15 mouse cellular contexts compared by ENCODE assay signal in the genomic region with DNA sequence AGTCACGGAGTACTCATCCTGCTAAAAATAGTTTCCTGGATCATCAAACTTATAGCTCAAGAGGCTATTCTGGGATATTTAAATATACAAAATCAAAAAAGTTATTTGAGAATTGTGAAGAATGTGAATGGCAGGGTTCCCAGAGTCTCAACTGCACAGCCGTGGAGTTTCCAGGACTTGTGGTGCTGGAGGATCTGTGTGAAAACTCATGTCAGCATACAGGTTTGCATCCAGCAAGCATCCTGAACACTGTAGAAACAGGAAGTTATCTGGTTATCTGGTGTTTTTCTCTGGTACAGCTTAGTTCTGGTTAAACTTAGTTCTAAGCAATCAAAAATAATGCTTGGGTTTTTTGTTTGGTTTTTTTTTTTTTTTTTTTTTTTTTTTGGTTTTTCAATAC. TPM values are rescaled to one million over a fixed set of nuclear protein-coding genes. Genes with fewer than 3 reads are reported as not detected.
DNase-seq lines count a peak whose midpoint lies in the region; ATAC-seq and TF ChIP-seq lines count a peak whose summit lies in the region.
"Had no signal": no experiment of that assay in that cellular context is flagged by ENCODE, and none has a peak within 500 bp of the region (broad histone marks: within the 10 kb centered on the region; RNA-seq: fewer than 3 reads in every experiment).

No protein-coding gene starts in this region.

- no peak overlapping the region for H3K4me2 ChIP-seq in kidney, embryonic 15.5 days

- TF ChIP-seq RAD21 in MEL (IDR thresholded peaks at IDR 0.05; ENCODE audit: low read depth, low read length) = no peak

- H3K4me3 ChIP-seq in kidney, embryonic 15.5 days (replicated peaks) = no peak overlapping the region
- H3K4me3 ChIP-seq in MEL (ENCODE audit: control insufficient read depth in 1 of 2, insufficient read depth in 1 of 2, low read depth in 2 of 2, low read length in 2 of 2) = no peak overlapping the region
- H3K4me3 ChIP-seq: left cerebral cortex, adult 2 months; megakaryocyte, embryonic 14.5 days had no signal

- WGBS in kidney, embryonic 15.5 days = 69% methylated on average over 2 of the region's 2 CpGs

- peaks cover 23% of the 10 kb centered on the region for H3K4me1 ChIP-seq in kidney, embryonic 15.5 days
- peaks cover 6 to 28% of the 10 kb centered on the region in 2 experiments for H3K4me1 ChIP-seq in MEL (ENCODE audit: control insufficient read depth in 1 of 2, insufficient read depth in 2 of 2, low read length in 2 of 2)

- H3K27ac ChIP-seq in kidney, embryonic 15.5 days = peak overlapping the region; percentile 90; the same call in 1 of the 2 replicates
- H3K27ac ChIP-seq in MEL (ENCODE audit: control insufficient read depth, low read depth, low read length) = no peak overlapping the region
- H3K27ac ChIP-seq: left cerebral cortex, adult 2 months had no signal

- H3K79me2 ChIP-seq in MEL (ENCODE audit: control insufficient read depth, insufficient read depth, low read length, poor library complexity) = no peaks in the 10 kb centered on the region

- H3K27me3 ChIP-seq in kidney, embryonic 15.5 days = no peaks in the 10 kb centered on the region
- H3K27me3 ChIP-seq in MEL (ENCODE audit: control insufficient read depth in 1 of 2, insufficient read depth in 2 of 2, low read length in 2 of 2) = no peaks in the 10 kb centered on the region
- H3K27me3 ChIP-seq: megakaryocyte, embryonic 14.5 days had no signal

- TF ChIP-seq POLR2A in MEL (IDR thresholded peaks at IDR 0.05; ENCODE audit: control insufficient read depth in 1 of 2, insufficient read depth in 1 of 2, low read depth in 1 of 2, low read length in 2 of 2, poor library complexity in 1 of 2) = no peak

- H3K36me3 ChIP-seq in kidney, embryonic 15.5 days = no peaks in the 10 kb centered on the region
- H3K36me3 ChIP-seq in MEL (ENCODE audit: control insufficient read depth in 1 of 2, insufficient read depth in 2 of 2, low read length in 2 of 2) = peaks cover 0 to 34% of the 10 kb centered on the region in 2 experiments; a peak in 2 of 4 replicates

- ATAC-seq in kidney, embryonic 15.5 days (replicated peaks; ENCODE audit: low FRiP score) = no peak
- ATAC-seq: hindbrain, embryonic 16.5 days had no signal

- no peak for TF ChIP-seq CTCF in MEL (IDR thresholded peaks at IDR 0.05 in 2 of 3, conservative IDR thresholded peaks at IDR 0.05 in 1 of 3; ENCODE audit: control insufficient read depth in 1 of 3, insufficient read depth in 1 of 3, low read depth in 2 of 3, low read length in 3 of 3, poor library complexity in 1 of 3, severe bottlenecking in 1 of 3)

- DNase-seq in gastrocnemius, adult 18-20 months (ENCODE audit: low spot score) = peak; percentile 39
- DNase-seq in gastrocnemius, adult 8-10 months (ENCODE audit: low spot score in 2 of 2) = no peak
- DNase-seq in kidney, postnatal 36 days = no peak
- peak; percentile 70 for DNase-seq in MEL (ENCODE audit: low read depth, low spot score)
- DNase-seq in induced T-regulatory cell, adult 2 months (ENCODE audit: low read depth) = peak; percentile 44
- DNase-seq in cerebellum, postnatal 14 days = no peak
- no peak for DNase-seq in natural killer cell, adult 2 months (ENCODE audit: low spot score in 2 of 2)
- DNase-seq: cerebellum, postnatal 25 days; liver; right cerebral cortex, postnatal 25 days; thymus, postnatal 36 days had no signal

- TF ChIP-seq EP300 in MEL (IDR thresholded peaks at IDR 0.05; ENCODE audit: low read depth in 1 of 2, low read length in 2 of 2) = no peak

- H3K9me3 ChIP-seq in kidney, embryonic 15.5 days (replicated peaks) = no peaks in the 10 kb centered on the region
- no peaks in the 10 kb centered on the region for H3K9me3 ChIP-seq in MEL (replicated peaks; ENCODE audit: insufficient read depth, low read length)
- H3K9me3 ChIP-seq: megakaryocyte, embryonic 14.5 days had no signal

- no peak overlapping the region for H3K9ac ChIP-seq in kidney, embryonic 15.5 days
- H3K9ac ChIP-seq in MEL (ENCODE audit: control insufficient read depth, low read depth, low read length, poor library complexity, severe bottlenecking) = no peak overlapping the region

TF ChIP-seq in MEL, 35 proteins besides CTCF, POLR2A, EP300 and RAD21:
- no peak for TF ChIP-seq MYB (IDR thresholded peaks at IDR 0.05; ENCODE audit: low read depth, low read length)
- no peak for TF ChIP-seq ZKSCAN1 (IDR thresholded peaks at IDR 0.05; ENCODE audit: low read depth, low read length)
- TF ChIP-seq ELF1 (IDR thresholded peaks at IDR 0.05; ENCODE audit: low read depth, low read length) = no peak
- TF ChIP-seq CHD1 (IDR thresholded peaks at IDR 0.05; ENCODE audit: low read depth, low read length) = no peak
- no peak for TF ChIP-seq MXI1 (IDR thresholded peaks at IDR 0.05; ENCODE audit: low read depth, low read length)
- no peak for TF ChIP-seq MAZ (IDR thresholded peaks at IDR 0.05; ENCODE audit: low read depth, low read length)
- TF ChIP-seq SIN3A (IDR thresholded peaks at IDR 0.05; ENCODE audit: low read length) = no peak; the same call in 1 of the 2 replicates
- no peak for TF ChIP-seq MEF2A (IDR thresholded peaks at IDR 0.05; ENCODE audit: extremely low read depth, insufficient replicate concordance, low read depth, low read length, poor library complexity, severe bottlenecking)
- no peak for TF ChIP-seq JUND (IDR thresholded peaks at IDR 0.05; ENCODE audit: low read depth, low read length)
- no peak for TF ChIP-seq SMC3 (IDR thresholded peaks at IDR 0.05; ENCODE audit: low read depth, low read length)
- TF ChIP-seq GABPA (IDR thresholded peaks at IDR 0.05; ENCODE audit: low read depth, low read length) = no peak
- TF ChIP-seq GATA1 (IDR thresholded peaks at IDR 0.05; ENCODE audit: low read depth, low read length) = peak; percentile 42
- peak; percentile 46 for TF ChIP-seq TAL1 (IDR thresholded peaks at IDR 0.05; ENCODE audit: low read length)
- TF ChIP-seq E2F4 (IDR thresholded peaks at IDR 0.05; ENCODE audit: borderline replicate concordance, low read depth, low read length) = no peak
- TF ChIP-seq BHLHE40 (IDR thresholded peaks at IDR 0.05; ENCODE audit: borderline replicate concordance, low read depth, low read length) = no peak
- TF ChIP-seq MYC (IDR thresholded peaks at IDR 0.05; ENCODE audit: low read depth, low read length) = no peak
- TF ChIP-seq TBP (IDR thresholded peaks at IDR 0.05; ENCODE audit: low read depth, low read length) = peak; percentile 56; the same call in 1 of the 2 replicates
- TF ChIP-seq ZC3H11A (IDR thresholded peaks at IDR 0.05; ENCODE audit: low read depth, low read length) = no peak
- no peak for TF ChIP-seq CHD2 (IDR thresholded peaks at IDR 0.05; ENCODE audit: low read length)
- TF ChIP-seq MAX (IDR thresholded peaks at IDR 0.05; ENCODE audit: low read length) = no peak
- TF ChIP-seq ZNF384 (IDR thresholded peaks at IDR 0.05; ENCODE audit: low read depth, low read length) = peak; percentile 73
- peak; percentile 80 for TF ChIP-seq RCOR1 (IDR thresholded peaks at IDR 0.05; ENCODE audit: low read depth, low read length)
TF ChIP-seq in MEL: peak in this region for 5.

RNA-seq across cellular contexts. Expression of a gene that starts 6.7 kb away (rescaled TPM):
- total RNA-seq in gastrocnemius, adult 18-20 months (2021) = 10 to 100 TPM; 74.3 to 95.8 TPM
- total RNA-seq in gastrocnemius, adult 8-10 months (2022) = 10 to 100 TPM; 68.4 to 86.4 (median 78.9) TPM
- polyA plus RNA-seq in kidney, embryonic 15.5 days (2015; fragmentation: Nextera tagmentation; extraction: Ambion mirVana) = 91.0 and 94.6 TPM in 2 replicates
- total RNA-seq in MEL (2012; rRNA removed) = 276 and 301 TPM in 2 replicates
- polyA plus RNA-seq in MEL (2012; ENCODE audit: insufficient read depth in 1 of 2, insufficient read length in 2 of 2, low read depth in 1 of 2, low replicate concordance in 2 of 2, missing spikeins in 1 of 2) = 100 to 1,000 TPM; 209 to 907 TPM

RNA-seq across cellular contexts. Expression of a gene that starts 17.5 kb away (rescaled TPM):
- 1 to 10 TPM; 7.4 to 7.8 TPM for total RNA-seq in gastrocnemius, adult 18-20 months (2021)
- 10 to 100 TPM in 1 of 4 experiments, 1 to 10 TPM in 3; 5.1 to 11.2 (median 6.2) TPM for total RNA-seq in gastrocnemius, adult 8-10 months (2022)
- 22.8 and 24.3 TPM in 2 replicates for polyA plus RNA-seq in kidney, embryonic 15.5 days (2015; fragmentation: Nextera tagmentation; extraction: Ambion mirVana)
- total RNA-seq in MEL (2012; rRNA removed) = 9.9 and 11.6 TPM in 2 replicates
- polyA plus RNA-seq in MEL (2012; ENCODE audit: insufficient read depth in 1 of 2, insufficient read length in 2 of 2, low read depth in 1 of 2, low replicate concordance in 2 of 2, missing spikeins in 1 of 2) = 100 to 1,000 TPM in 1 of 2 experiments, 10 to 100 TPM in 1; 36.2 to 169 TPM

RNA-seq across cellular contexts. Expression of a gene that starts 43.7 kb away (rescaled TPM):
- 10 to 100 TPM; 90.1 to 93.8 TPM for total RNA-seq in gastrocnemius, adult 18-20 months (2021)
- 100 to 1,000 TPM in 1 of 4 experiments, 10 to 100 TPM in 3; 72.4 to 108 (median 78.6) TPM for total RNA-seq in gastrocnemius, adult 8-10 months (2022)
- 32.1 and 38.0 TPM in 2 replicates for polyA plus RNA-seq in kidney, embryonic 15.5 days (2015; fragmentation: Nextera tagmentation; extraction: Ambion mirVana)
- total RNA-seq in MEL (2012; rRNA removed) = 29.0 and 37.7 TPM in 2 replicates
- polyA plus RNA-seq in MEL (2012; ENCODE audit: insufficient read depth in 1 of 2, insufficient read length in 2 of 2, low read depth in 1 of 2, low replicate concordance in 2 of 2, missing spikeins in 1 of 2) = 100 to 1,000 TPM in 1 of 2 experiments, 10 to 100 TPM in 1; 47.7 to 268 TPM

Comparison
In these comparisons a context has a peak if more than half of its experiments do, and no peak if none do; other contexts are left out.
1. DNase-seq: peak in gastrocnemius, adult 18-20 months (single experiment), MEL (single experiment) and induced T-regulatory cell, adult 2 months (single experiment); none in gastrocnemius, adult 8-10 months (0 of 2), kidney, postnatal 36 days (0 of 2), cerebellum, postnatal 14 days (0 of 2) and natural killer cell, adult 2 months (0 of 2).